Mouse (Mus musculus): Measurements from ENCODE around the gene Dnase1. TPM values are rescaled to one million over a fixed set of nuclear protein-coding genes. Genes with fewer than 3 reads are reported as not detected.
"Not testable (repeated sequence)": the region's sequence is repeated elsewhere in the genome, so short reads cannot be mapped to it uniquely, and the experiment has no call there.

Dnase1 gene
- polyA plus RNA-seq, 1 experiment: 0.20 TPM

DNA sequence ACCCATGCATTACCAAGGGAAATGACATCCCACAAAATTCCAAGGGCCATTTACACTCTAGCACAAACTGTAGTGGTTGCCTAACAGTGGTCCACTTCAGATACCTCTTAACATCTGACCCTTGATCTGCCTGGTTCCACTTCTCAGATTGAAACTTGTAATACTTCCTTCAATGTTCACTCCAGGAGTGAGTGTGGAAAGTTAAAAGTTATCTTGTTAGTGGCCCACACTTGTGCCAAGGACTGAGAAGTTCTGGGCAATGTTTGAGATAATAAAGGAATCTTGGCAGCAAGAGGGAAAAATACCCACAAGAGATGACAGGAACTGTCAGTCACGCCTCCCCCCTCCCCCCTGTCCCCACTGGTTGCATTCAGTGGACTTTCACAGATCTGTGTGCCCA lies 42.9 kb downstream of the Dnase1 start:
- 54% methylated on average over 1 of the region's 1 CpGs for WGBS
- DNase-seq: no peak

DNA sequence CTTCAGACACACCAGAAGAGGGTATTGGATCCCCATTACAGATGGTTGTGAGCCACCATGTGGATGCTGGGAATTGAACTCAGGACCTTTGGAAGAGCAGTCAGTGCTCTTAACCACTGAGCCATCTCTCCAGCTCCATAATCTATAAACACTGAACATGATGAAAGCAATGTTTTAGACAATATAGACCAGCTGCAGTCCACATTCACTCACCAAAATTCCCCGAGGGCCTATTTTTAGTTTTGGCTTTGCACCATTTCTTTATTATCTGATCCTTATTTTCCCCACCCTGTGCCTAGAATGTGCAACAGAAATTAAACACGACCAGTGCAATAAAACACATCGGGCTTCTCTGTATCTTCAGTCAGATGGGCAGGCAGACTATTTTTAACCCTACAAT lies 43.7 kb downstream of the Dnase1 start:
- not testable (repeated sequence) for H3K4me3 ChIP-seq (replicated peaks; ENCODE audit: insufficient read depth, low read depth, low read length); H3K27me3 ChIP-seq (ENCODE audit: control insufficient read depth, insufficient read depth, low read length); DNase-seq; H3K27ac ChIP-seq (ENCODE audit: insufficient read depth, low read length); H3K4me1 ChIP-seq (ENCODE audit: control insufficient read depth, insufficient read depth, low read length)
- 74% methylated on average over 3 of the region's 3 CpGs for WGBS

More for the DNA sequence above, 42.9 kb downstream of the Dnase1 start:
- TF ChIP-seq POLR2A (IDR thresholded peaks at IDR 0.05; ENCODE audit: borderline replicate concordance, insufficient read depth, low read length): no peak
- TF ChIP-seq CTCF (IDR thresholded peaks at IDR 0.05; ENCODE audit: borderline replicate concordance, insufficient read depth, low read depth, low read length): no peak
- Histone ChIP-seq H3K4me1 (ENCODE audit: control insufficient read depth, insufficient read depth, low read length) (peaks cover 3% of the 10 kb centered on the region; the same call in 1 of the 2 replicates), H3K4me3 (replicated peaks; ENCODE audit: insufficient read depth, low read depth, low read length) (no peak overlapping the region), H3K27me3 (ENCODE audit: control insufficient read depth, insufficient read depth, low read length) (no peaks in the 10 kb centered on the region), H3K27ac (ENCODE audit: insufficient read depth, low read length) (no peak overlapping the region)

DNA sequence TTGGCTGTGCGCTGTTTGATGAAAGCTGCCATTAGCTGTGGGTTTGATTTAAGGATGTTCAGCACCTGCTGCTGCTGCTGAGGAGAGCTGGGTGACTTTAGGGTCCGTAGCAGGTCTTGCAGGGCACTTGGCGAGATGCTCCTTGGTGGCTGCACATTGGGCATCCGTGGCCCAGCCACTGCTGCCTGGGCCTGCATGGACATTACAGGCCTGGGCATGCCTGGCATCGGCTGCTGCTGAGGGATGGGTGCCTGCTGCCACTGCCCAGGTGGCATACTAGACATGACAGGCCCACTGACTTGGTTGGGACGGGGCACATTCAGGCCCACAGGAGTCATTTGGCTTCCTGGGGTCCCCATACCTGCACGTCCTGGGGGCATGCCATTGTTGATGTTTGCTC lies 48.3 kb downstream of the Dnase1 start:
- no peaks in the 10 kb centered on the region for H3K27me3 ChIP-seq (ENCODE audit: control insufficient read depth, insufficient read depth, low read length)
- TF ChIP-seq CTCF (IDR thresholded peaks at IDR 0.05; ENCODE audit: borderline replicate concordance, insufficient read depth, low read depth, low read length) (no peak), POLR2A (IDR thresholded peaks at IDR 0.05; ENCODE audit: borderline replicate concordance, insufficient read depth, low read length) (no peak)
- H3K4me1 ChIP-seq (ENCODE audit: control insufficient read depth, insufficient read depth, low read length): no peaks in the 10 kb centered on the region
- H3K4me3 ChIP-seq (replicated peaks; ENCODE audit: insufficient read depth, low read depth, low read length): no peak overlapping the region
- DNase-seq: no peak
- H3K27ac ChIP-seq (ENCODE audit: insufficient read depth, low read length): no peak overlapping the region
- 90% methylated on average over 7 of the region's 7 CpGs for WGBS

DNA sequence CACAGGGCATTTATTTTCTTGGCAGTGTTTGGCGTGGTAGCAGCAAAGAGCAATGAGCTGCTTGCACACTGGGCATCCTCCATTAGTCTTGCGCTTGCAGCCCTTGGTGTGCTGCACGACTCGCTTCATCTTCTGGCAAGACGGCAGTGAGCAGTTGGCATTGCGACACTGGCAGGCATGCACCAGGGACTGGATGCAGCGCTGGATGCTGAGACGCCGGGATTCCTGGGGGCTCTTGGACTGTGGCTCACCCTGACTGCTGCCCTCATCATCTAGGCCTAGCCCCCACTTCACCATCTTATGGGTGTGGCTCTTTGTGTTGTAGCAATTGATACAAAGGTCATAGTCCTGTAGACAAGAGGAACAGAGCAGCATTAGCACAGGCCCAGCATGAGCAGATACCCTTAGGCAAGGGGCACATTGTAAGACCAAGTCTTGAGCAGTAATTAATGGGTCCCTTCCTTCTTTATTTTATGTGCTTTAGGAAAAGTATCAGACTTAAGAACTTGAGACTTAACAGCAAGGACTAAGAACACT lies 49.2 kb downstream of the Dnase1 start:
- Histone ChIP-seq H3K4me1 (ENCODE audit: control insufficient read depth, insufficient read depth, low read length) (no peaks in the 10 kb centered on the region), H3K4me3 (replicated peaks; ENCODE audit: insufficient read depth, low read depth, low read length) (no peak overlapping the region), H3K27me3 (ENCODE audit: control insufficient read depth, insufficient read depth, low read length) (no peaks in the 10 kb centered on the region), H3K27ac (ENCODE audit: insufficient read depth, low read length) (no peak overlapping the region)
- TF ChIP-seq POLR2A (IDR thresholded peaks at IDR 0.05; ENCODE audit: borderline replicate concordance, insufficient read depth, low read length) (no peak), CTCF (IDR thresholded peaks at IDR 0.05; ENCODE audit: borderline replicate concordance, insufficient read depth, low read depth, low read length) (no peak)
- WGBS: 67% methylated on average over 9 of the region's 9 CpGs
- DNase-seq: no peak

DNA sequence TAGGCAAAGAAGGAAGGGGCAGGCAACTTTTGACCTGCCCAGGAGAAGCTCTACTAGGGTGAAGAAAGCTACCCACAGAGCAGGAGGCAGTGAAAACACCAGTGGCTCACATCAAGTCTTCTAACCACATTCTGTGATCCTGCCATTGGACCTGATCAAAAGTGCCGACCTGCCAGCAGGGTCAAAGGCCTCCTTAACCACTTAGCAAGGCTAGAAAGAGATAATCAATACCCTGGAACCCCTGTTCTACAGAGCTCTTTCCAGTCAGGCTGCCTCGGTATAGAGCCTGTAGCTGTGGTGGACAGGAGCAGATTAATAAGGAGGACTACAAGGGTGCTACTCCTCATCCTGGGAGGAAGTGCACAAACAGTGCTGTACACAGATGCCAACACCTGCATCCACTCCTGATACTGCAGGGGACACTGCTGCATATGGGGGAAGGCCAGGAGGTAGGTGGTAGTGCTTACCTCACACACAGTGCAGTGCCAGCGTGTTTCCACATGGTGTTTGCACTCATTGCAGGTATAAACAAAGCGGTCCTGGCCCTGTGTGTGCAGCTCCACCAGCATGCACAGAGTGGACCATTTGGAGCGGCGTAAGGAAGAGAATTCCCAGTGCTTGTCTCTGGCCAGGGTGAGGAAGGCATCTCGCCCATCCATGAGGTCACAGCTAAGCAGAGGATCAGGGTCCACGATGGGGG lies 50.6 kb downstream of the Dnase1 start:
- TF ChIP-seq CTCF (IDR thresholded peaks at IDR 0.05; ENCODE audit: borderline replicate concordance, insufficient read depth, low read depth, low read length) (no peak), POLR2A (IDR thresholded peaks at IDR 0.05; ENCODE audit: borderline replicate concordance, insufficient read depth, low read length) (no peak)
- Histone ChIP-seq H3K4me1 (ENCODE audit: control insufficient read depth, insufficient read depth, low read length) (no peaks in the 10 kb centered on the region), H3K4me3 (replicated peaks; ENCODE audit: insufficient read depth, low read depth, low read length) (no peak overlapping the region), H3K27ac (ENCODE audit: insufficient read depth, low read length) (no peak overlapping the region), H3K27me3 (ENCODE audit: control insufficient read depth, insufficient read depth, low read length) (no peaks in the 10 kb centered on the region)
- DNase-seq: no peak
- whole genome bisulfite sequencing: 94% methylated on average over 8 of the region's 8 CpGs

Other genes with a start within 250 kb of the Dnase1 start
- gene Olfr15, start 206.1 kb upstream of the Dnase1 start, polyA plus RNA-seq (2012; rRNA removed): not detected in 2 replicates
- 1.8 and 2.2 TPM in 2 replicates for gene Zfp174, start 189.7 kb upstream of the Dnase1 start, polyA plus RNA-seq (2012; rRNA removed)
- 115 and 116 TPM in 2 replicates for gene Naa60, start 164.6 kb upstream of the Dnase1 start, polyA plus RNA-seq (2012; rRNA removed)
- 14.1 and 14.3 TPM in 2 replicates for gene Zfp597, start 152.4 kb upstream of the Dnase1 start, polyA plus RNA-seq (2012; rRNA removed)
- 0.69 and 1.4 TPM in 2 replicates for gene Gm20695, start 152.3 kb upstream of the Dnase1 start, polyA plus RNA-seq (2012; rRNA removed)
- gene 1700037C18Rik, start 128.3 kb upstream of the Dnase1 start, polyA plus RNA-seq (2012; rRNA removed): 4.8 and 5.8 TPM in 2 replicates
- gene Cluap1, start 128.1 kb upstream of the Dnase1 start, polyA plus RNA-seq (2012; rRNA removed): 24.6 and 26.5 TPM in 2 replicates
- 2.2 and 2.7 TPM in 2 replicates for gene Nlrc3, start 60.3 kb upstream of the Dnase1 start, polyA plus RNA-seq (2012; rRNA removed)
- gene Slx4, start 33.2 kb upstream of the Dnase1 start, polyA plus RNA-seq (2012; rRNA removed): 39.9 and 43.4 TPM in 2 replicates
- 94.5 and 104 TPM in 2 replicates for gene Trap1, start 40.9 kb downstream of the Dnase1 start, polyA plus RNA-seq (2012; rRNA removed)
- 33.8 and 38.5 TPM in 2 replicates for gene Crebbp, start 177.1 kb downstream of the Dnase1 start, polyA plus RNA-seq (2012; rRNA removed)